Mouse (Mus musculus) ES-E14 (cell line): ENCODE results near the gene Fsd1. TPM values are rescaled to one million over a fixed set of nuclear protein-coding genes. Genes with fewer than 3 reads are reported as not detected.

Source experiments
- DNase-seq: peaks from one replicate; pipeline ENCODE4 v3.0.0-alpha.2; 2013; ENCODE audit warnings: low read depth, low spot score
- H3K27ac ChIP-seq: 2 replicates; pipeline ENCODE4 v1.5.1; 2012; ENCODE audit warnings: low read depth, mild to moderate bottlenecking, low read length, moderate library complexity, mixed read lengths; ENCODE audit not compliant: poor library complexity, insufficient read depth, severe bottlenecking
- H3K36me3 ChIP-seq: 2 replicates; pipeline ENCODE4 v1.6.1; 2012; ENCODE audit warnings: mild to moderate bottlenecking, low read length, moderate library complexity, mixed read lengths; ENCODE audit not compliant: control insufficient read depth, poor library complexity, insufficient read depth, severe bottlenecking
- H3K4me1 ChIP-seq, 2 experiments: fragments of 150-350 bp in 1 of 2; sonication (generic) in 1 of 2; 2 replicates each; pipeline ENCODE4 v1.6.1; 2012; ENCODE audit warnings: low read length in 2 of 2, mild to moderate bottlenecking in 1 of 2, mixed read lengths in 1 of 2; ENCODE audit not compliant: control insufficient read depth in 2 of 2, insufficient read depth in 2 of 2, poor library complexity in 1 of 2
- H3K4me3 ChIP-seq, 2 experiments: fragments of 150-350 bp in 1 of 2; sonication (generic) in 1 of 2; 2 replicates each; pipeline ENCODE4 v1.5.1; 2012; ENCODE audit warnings: low read length in 2 of 2, low read depth in 1 of 2, mild to moderate bottlenecking in 1 of 2, mixed read lengths in 1 of 2; ENCODE audit not compliant: insufficient read depth in 1 of 2, poor library complexity in 1 of 2, severe bottlenecking in 1 of 2
- H3K9ac ChIP-seq: 2 replicates; pipeline ENCODE4 v1.6.1; 2012; ENCODE audit warnings: low read depth, mild to moderate bottlenecking, low read length, mixed read lengths; ENCODE audit not compliant: poor library complexity, insufficient read depth, severe bottlenecking
- H3K9me3 ChIP-seq: fragments of 150-350 bp; sonication (generic); 2 replicates; pipeline ENCODE4 v1.6.1; 2012; ENCODE audit warnings: low read depth, mild to moderate bottlenecking, low read length; ENCODE audit not compliant: control insufficient read depth, insufficient read depth
- CHD2 ChIP-seq: IDR thresholded peaks from 2 replicates; pipeline ENCODE4 v1.6.1; 2014; ENCODE audit warnings: mild to moderate bottlenecking, low read depth, low read length, inconsistent platforms
- HCFC1 ChIP-seq: IDR thresholded peaks from 2 replicates; pipeline ENCODE4 v1.6.1; 2012; ENCODE audit warnings: low read length, inconsistent platforms, borderline replicate concordance; ENCODE audit not compliant: insufficient read depth
- MAFK ChIP-seq: IDR thresholded peaks from 2 replicates; pipeline ENCODE4 v1.6.1; 2014; ENCODE audit warnings: mild to moderate bottlenecking, low read depth, low read length, inconsistent platforms; ENCODE audit not compliant: insufficient read depth
- ZC3H11A ChIP-seq: IDR thresholded peaks from 2 replicates; pipeline ENCODE4 v1.6.1; 2012; ENCODE audit warnings: low read depth, mild to moderate bottlenecking, inconsistent platforms, low read length, borderline replicate concordance
- ZNF384 ChIP-seq: IDR thresholded peaks from 2 replicates; pipeline ENCODE4 v1.6.1; 2012; ENCODE audit warnings: low read depth, low read length, inconsistent platforms
- in situ Hi-C, 2 experiments: fragments of 600-800 bp; cut with MboI; formaldehyde crosslinking; loops; one replicate each; pipeline ENCODE4 v1.15.1; 2025; ENCODE audit warnings: low sequenced_read_pairs in 2 of 2, inconsistent platforms in 1 of 2; ENCODE audit not compliant: unreplicated experiment in 2 of 2
- total RNA-seq: library from RNA; depleted of rRNA; stranded (reverse); fragments of 300-350 nt; gene quantifications from 2 replicates; pipeline ENCODE4 v1.2.3, GENCODE M21; 2012

The Fsd1 gene
- total RNA-seq, 1 experiment = 24.2 TPM

DNA sequence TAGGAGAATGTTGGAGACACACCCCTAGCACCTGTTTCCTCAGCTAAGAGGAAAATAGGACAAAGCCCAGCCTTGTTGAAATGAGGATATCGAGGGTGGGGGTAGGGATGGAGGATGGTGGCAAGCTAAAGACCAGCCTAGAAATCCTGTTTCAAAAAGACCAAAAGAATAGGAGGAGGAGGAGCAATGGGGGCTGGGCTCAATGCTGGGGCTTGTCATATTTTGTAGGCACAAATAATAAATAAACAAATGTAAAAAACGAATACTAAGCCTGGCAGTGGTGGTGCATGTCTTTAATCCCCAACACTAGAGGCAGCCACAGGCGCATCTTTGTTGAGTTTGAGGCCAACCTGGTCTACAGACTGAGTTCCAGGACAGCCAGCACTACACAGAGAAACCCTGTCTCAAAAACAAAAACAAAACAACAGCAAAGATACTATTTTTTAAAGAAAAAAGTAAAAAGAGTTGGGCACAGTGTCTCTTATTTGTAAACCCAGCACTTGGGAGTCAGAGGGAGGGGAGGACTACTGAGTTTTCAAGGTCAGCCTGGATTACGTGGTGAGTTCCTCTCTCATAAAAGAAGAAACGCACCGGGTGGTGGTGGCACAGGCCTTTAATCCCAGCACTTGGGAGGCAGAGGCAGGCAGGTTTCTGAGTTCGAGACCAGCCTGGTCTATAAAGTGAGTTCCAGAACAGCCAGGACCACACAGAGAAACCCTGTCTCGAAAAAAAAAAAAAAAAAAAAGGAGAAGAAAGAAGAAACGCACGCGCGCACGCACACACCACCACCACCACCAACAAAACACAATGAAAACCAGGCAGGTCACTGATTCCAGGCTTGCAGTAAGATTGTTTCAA is 28.4 kb upstream of the Fsd1 start:
- Histone ChIP-seq H3K27ac (no peak overlapping the region), H3K4me1 (peaks cover 4 to 23% of the 10 kb centered on the region in 2 experiments; a peak in 2 of 4 replicates), H3K36me3 (peaks cover 11% of the 10 kb centered on the region), H3K4me3 (peak overlapping the region; percentile 81 to 98), H3K9ac (peak overlapping the region; percentile 75; the same call in 1 of the 2 replicates), H3K9me3 (no peaks in the 10 kb centered on the region)
- no peak for DNase-seq
- in situ Hi-C loops = no loop called here
- TF ChIP-seq MAFK = no peak
- TF ChIP-seq CHD2 = no peak
- no peak for TF ChIP-seq HCFC1
- no peak for TF ChIP-seq ZNF384
- no peak for TF ChIP-seq ZC3H11A

DNA sequence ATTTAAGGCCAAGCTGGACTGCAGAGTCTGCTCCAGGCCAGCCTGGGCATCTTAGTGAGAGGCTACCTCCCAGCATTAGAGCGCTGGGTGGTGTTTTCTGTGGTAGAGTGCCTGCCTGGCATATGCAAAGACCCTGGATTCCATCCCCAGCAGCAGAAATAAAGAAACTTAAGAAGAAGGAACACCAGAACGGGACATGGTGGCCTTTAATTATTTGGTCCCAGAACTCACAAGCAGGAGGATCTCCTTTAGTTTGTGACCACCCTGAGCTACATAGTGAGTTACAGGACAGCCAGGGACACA is 27.8 kb upstream of the Fsd1 start:
- no peak for DNase-seq
- peak overlapping the region; percentile 75 for H3K9ac ChIP-seq

GRCm38 (mm10) chr17:55958918-55959728 is 27.2 kb upstream of the Fsd1 start, which contains the start of gene Yju2:
Yju2 (plus strand) TSS chr17:55959099.
- H3K9ac ChIP-seq = peak within 1 kb of the TSS; percentile 94
- DNase-seq = peak; percentile 97
- no peaks in the 10 kb centered on the region for H3K9me3 ChIP-seq
- in situ Hi-C loops = no loop called here
- peak; percentile 86 for TF ChIP-seq HCFC1
- no peak for TF ChIP-seq ZC3H11A
- peak; percentile 53; the same call in 1 of the 2 replicates for TF ChIP-seq ZNF384
- peak; percentile 89 for TF ChIP-seq CHD2
- TF ChIP-seq MAFK = no peak
- H3K36me3 ChIP-seq = peaks cover 11% of the 10 kb centered on the region
- peak within 1 kb of the TSS; percentile 93 for H3K27ac ChIP-seq
- H3K4me3 ChIP-seq = peak within 1 kb of the TSS; percentile 81 to 98
- H3K4me1 ChIP-seq = peaks cover 4 to 16% of the 10 kb centered on the region in 2 experiments; a peak in 3 of 4 replicates

More for the DNA sequence above, 27.8 kb upstream of the Fsd1 start:
- Histone ChIP-seq H3K9me3 (no peaks in the 10 kb centered on the region), H3K4me3 (peak overlapping the region; percentile 81 to 98), H3K27ac (no peak overlapping the region), H3K36me3 (peaks cover 11% of the 10 kb centered on the region), H3K4me1 (peaks cover 4 to 21% of the 10 kb centered on the region in 2 experiments; a peak in 3 of 4 replicates)
- in situ Hi-C loops = no loop called here
- TF ChIP-seq ZC3H11A (no peak), HCFC1 (no peak), MAFK (no peak), ZNF384 (no peak), CHD2 (no peak)

DNA sequence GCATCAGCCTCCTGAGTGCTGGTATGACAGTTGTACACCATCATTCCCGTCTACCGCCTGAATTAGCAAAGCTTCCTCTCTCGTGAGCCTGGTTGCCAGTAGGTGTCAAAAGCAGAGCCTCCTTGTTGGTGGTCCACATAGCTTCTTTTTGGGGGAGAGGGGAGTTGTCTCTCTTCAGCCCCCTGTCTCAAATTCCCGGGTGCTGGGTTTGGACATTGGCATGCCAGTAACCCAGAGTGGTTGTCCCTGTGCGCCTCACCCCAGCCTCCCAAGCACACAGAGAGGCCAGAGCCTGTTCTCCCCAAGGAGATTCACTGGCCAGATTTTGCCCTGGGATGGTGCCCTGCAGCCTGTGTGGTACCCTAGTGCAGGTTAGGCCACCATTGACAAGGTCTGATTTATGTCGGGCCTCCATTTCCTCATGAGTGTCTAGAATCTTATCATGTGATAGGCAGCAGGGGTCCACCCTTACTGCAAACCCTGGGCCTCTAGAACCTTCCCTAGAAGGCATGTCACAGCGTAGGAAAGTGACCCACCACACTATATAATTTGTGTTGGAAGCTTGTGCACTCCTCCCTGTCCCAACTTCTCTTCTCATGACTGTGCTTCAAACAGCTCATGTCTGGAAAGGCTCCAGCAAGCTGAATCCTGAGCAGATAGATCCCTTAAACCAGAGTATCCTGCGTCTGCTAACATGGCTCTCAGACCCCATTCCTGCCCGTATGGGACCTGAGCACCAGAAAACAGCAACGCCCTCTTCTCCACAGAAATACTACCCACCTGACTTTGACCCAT is 26.2 kb upstream of the Fsd1 start:
- no peak overlapping the region for H3K27ac ChIP-seq
- DNase-seq = no peak

More for the DNA sequence above, 26.2 kb upstream of the Fsd1 start:
- no peak for TF ChIP-seq ZNF384
- no peak for TF ChIP-seq ZC3H11A
- no peak for TF ChIP-seq CHD2
- no peak for TF ChIP-seq MAFK
- TF ChIP-seq HCFC1 = no peak
- peaks cover 4 to 15% of the 10 kb centered on the region in 2 experiments; a peak in 3 of 4 replicates for H3K4me1 ChIP-seq
- in situ Hi-C loops = no loop called here
- no peak overlapping the region for H3K9ac ChIP-seq
- H3K9me3 ChIP-seq = no peaks in the 10 kb centered on the region
- 0 out of 4 replicates have a peak overlapping the region, but pooled peaks of 1 of the 2 experiments have one; percentile 73 for H3K4me3 ChIP-seq
- peaks cover 14% of the 10 kb centered on the region for H3K36me3 ChIP-seq
